Mouse (Mus musculus) kidney, embryonic 14.5 days (tissue): ENCODE data around the gene Ces1h. TPM values are rescaled to one million over a fixed set of nuclear protein-coding genes. Genes with fewer than 3 reads are reported as not detected.
"Not testable (repeated sequence)": the region's sequence is repeated elsewhere in the genome, so short reads cannot be mapped to it uniquely, and the experiment has no call there.

Experiments used
- ATAC-seq: fragments of 200-750 bp; cut with Nextera tagmentation; 2 replicates; pipeline ENCODE4 v1.8.0; 2017; ENCODE audit warnings: moderate number of reproducible peaks, mild to moderate bottlenecking, moderate TSS enrichment, moderate library complexity; ENCODE audit not compliant: low FRiP score, low TSS enrichment
- H3K27ac ChIP-seq: fragments of 300-500 bp; sonication (generic); 2 replicates; pipeline ENCODE4 v1.5.1; 2014; ENCODE audit warnings: low read depth, mild to moderate bottlenecking, low read length, moderate library complexity, mixed read lengths
- H3K27me3 ChIP-seq: fragments of 300-500 bp; sonication (generic); 2 replicates; pipeline ENCODE4 v1.6.1; 2014; ENCODE audit warnings: mild to moderate bottlenecking, low read length; ENCODE audit not compliant: control insufficient read depth, insufficient read depth
- H3K36me3 ChIP-seq: fragments of 300-500 bp; sonication (generic); 2 replicates; pipeline ENCODE4 v1.6.1; 2014; ENCODE audit warnings: low read length, mixed read lengths; ENCODE audit not compliant: control insufficient read depth, insufficient read depth
- H3K4me1 ChIP-seq: fragments of 300-500 bp; sonication (generic); 2 replicates; pipeline ENCODE4 v1.6.1; 2014; ENCODE audit warnings: low read length, mixed read lengths; ENCODE audit not compliant: control insufficient read depth, insufficient read depth
- H3K4me2 ChIP-seq: fragments of 300-500 bp; sonication (generic); replicated peaks from 2 replicates; pipeline ENCODE4 v1.6.1; 2014; ENCODE audit warnings: low read depth, mild to moderate bottlenecking, low read length
- H3K4me3 ChIP-seq: fragments of 300-500 bp; sonication (generic); 2 replicates; pipeline ENCODE4 v1.5.1; 2014; ENCODE audit warnings: mild to moderate bottlenecking, low read length
- H3K9ac ChIP-seq: fragments of 300-500 bp; sonication (generic); 2 replicates; pipeline ENCODE4 v1.6.1; 2014; ENCODE audit warnings: low read depth, mild to moderate bottlenecking, low read length, moderate library complexity
- H3K9me3 ChIP-seq: fragments of 300-500 bp; sonication (generic); 2 replicates; pipeline ENCODE4 v1.6.1; 2016; ENCODE audit warnings: low read length; ENCODE audit not compliant: control insufficient read depth
- WGBS: fragments of 180-500 bp; shearing (Covaris S2); extraction: QIAGEN DNeasy Blood & Tissue Kit; methylation state at CpG from one replicate; pipeline ENCODE4 v1.1.7; 2014; 5-methylcytosine and 5-hydroxymethylcytosine counted together
- polyA plus RNA-seq: library from polyadenylated mRNA; unstranded; fragments of >200 nt; fragmentation: Nextera tagmentation; extraction: Ambion mirVana; gene quantifications from 2 replicates; pipeline ENCODE4 v1.2.1, GENCODE M21; 2014

The Ces1h gene
- polyA plus RNA-seq = not detected in 2 replicates

DNA sequence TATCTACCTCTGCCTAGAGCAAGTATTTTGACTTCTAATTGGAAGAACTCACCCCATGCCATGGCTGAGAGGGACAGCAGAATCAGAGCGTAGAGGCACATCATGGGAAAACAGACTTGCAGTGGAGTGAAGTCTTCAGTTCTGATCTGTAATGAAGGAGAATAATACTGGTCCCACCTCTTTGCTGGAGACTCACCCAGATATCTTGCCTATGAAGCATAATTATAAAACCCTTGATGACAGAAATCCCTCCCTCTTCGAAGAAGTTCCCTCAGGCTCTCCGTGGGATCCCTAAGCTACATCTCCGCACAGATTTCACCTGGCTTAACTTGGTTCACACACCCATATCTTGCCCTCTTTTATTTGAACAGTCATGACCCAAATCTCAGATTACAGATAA lies at the start of gene Ces1h:
Ces1h (minus strand) TSS at position 101 of the 400 bp plus-strand sequence.
- Histone ChIP-seq H3K9me3 (no peaks in the 10 kb centered on the region), H3K36me3 (no peaks in the 10 kb centered on the region), H3K4me2 (no peak within 1 kb of the TSS), H3K27me3 (no peaks in the 10 kb centered on the region), H3K27ac (no peak within 1 kb of the TSS), H3K4me1 (no peaks in the 10 kb centered on the region), H3K4me3 (no peak within 1 kb of the TSS), H3K9ac (no peak within 1 kb of the TSS)
- 80% methylated on average over 4 of the region's 4 CpGs for WGBS
- ATAC-seq = no peak

DNA sequence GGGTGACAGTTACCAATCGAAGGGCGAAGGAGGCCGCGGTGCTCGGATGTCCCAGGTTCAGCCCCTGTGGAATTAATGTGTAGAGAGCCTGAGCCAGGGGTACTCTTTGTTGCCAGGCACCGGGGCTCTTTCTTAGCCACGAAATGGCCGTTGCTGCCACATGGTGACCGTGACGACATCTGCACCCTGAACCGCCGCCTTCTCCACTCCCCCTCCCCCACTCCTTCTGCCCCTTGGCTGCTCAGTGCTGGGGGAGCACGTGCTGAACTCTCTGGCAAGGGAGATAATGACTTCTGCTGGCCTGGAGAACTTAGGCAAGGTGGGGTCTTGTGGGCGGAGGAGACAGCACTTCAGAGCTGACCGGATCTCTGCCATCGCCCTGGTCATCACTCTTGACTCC lies 47.7 kb upstream of the Ces1h start:
- ATAC-seq = no peak
- Histone ChIP-seq H3K9ac (no peak overlapping the region), H3K4me3 (no peak overlapping the region), H3K4me1 (no peaks in the 10 kb centered on the region), H3K4me2 (no peak overlapping the region), H3K27me3 (no peaks in the 10 kb centered on the region), H3K9me3 (no peaks in the 10 kb centered on the region), H3K27ac (no peak overlapping the region), H3K36me3 (no peaks in the 10 kb centered on the region)
- 89% methylated on average over 16 of the region's 16 CpGs for WGBS

DNA sequence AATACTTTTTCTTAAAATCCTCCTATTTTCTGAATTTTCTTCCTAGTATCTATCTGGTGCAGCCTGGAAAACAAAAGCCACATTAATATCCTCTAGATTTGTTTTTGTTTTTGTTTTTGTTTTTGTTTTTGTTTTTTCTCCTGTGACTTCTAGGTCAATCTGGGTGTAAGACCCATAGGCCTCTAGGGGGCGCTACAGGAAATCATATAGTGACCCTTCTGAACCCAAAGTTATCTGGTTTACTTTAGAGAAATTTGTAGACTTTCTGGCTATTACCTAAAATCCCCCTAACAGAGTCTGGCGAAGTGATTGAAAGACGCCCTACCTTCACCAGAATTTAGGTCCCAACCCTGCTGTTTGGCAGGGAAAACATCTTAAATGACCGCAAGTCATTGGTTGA lies 35.9 kb upstream of the Ces1h start:
- no peaks in the 10 kb centered on the region for H3K27me3 ChIP-seq
- no peak overlapping the region for H3K4me2 ChIP-seq
- H3K9me3 ChIP-seq = no peaks in the 10 kb centered on the region
- no peaks in the 10 kb centered on the region for H3K36me3 ChIP-seq
- 69% methylated on average over 4 of the region's 4 CpGs for WGBS
- no peaks in the 10 kb centered on the region for H3K4me1 ChIP-seq
- ATAC-seq = no peak
- no peak overlapping the region for H3K9ac ChIP-seq
- no peak overlapping the region for H3K4me3 ChIP-seq
- H3K27ac ChIP-seq = no peak overlapping the region

DNA sequence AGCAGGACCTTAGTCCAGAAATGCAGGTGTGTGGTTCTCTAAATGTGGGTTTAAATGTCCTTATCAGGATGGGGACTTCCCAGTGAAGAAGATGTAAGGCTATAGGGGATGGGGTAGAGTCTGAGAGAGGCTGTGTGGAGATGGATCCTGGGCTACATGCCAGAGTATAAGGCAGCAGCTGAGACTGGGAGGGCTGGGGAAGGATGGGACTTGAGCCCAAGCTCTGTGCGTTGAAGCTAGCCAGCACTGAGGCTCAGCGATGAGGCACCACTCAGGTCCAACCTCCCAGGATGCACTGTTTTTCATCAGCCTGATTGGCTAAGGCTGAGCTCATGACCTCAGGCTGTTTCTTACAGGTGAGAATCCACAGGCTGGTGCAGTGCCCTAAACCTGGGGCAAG lies 29.3 kb upstream of the Ces1h start:
- H3K27ac ChIP-seq = no peak overlapping the region
- no peaks in the 10 kb centered on the region for H3K4me1 ChIP-seq
- no peaks in the 10 kb centered on the region for H3K9me3 ChIP-seq
- H3K4me3 ChIP-seq = no peak overlapping the region
- ATAC-seq = no peak
- WGBS = 87% methylated on average over 2 of the region's 2 CpGs
- H3K9ac ChIP-seq = no peak overlapping the region
- H3K4me2 ChIP-seq = no peak overlapping the region
- H3K27me3 ChIP-seq = no peaks in the 10 kb centered on the region
- H3K36me3 ChIP-seq = no peaks in the 10 kb centered on the region

DNA sequence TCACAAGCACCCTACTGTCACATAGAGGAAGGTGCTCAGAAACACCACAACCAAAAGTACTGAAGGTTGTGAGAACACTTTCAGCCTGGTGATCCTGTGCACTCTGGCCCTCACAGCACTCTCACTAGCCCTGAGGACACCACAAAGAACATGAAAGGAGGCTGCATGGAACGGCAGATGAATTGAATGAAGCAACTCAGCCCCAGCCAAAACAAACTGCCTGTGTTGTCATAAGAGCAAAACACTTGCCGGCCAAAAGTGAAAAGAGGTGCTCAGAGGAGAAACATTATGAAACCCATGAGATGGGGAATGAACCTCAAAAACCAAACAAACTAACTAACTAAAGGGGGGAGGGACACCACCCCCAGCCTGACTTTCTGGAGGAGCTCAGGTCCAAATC lies 20.2 kb upstream of the Ces1h start:
- WGBS = 70% methylated on average over 2 of the region's 2 CpGs

DNA sequence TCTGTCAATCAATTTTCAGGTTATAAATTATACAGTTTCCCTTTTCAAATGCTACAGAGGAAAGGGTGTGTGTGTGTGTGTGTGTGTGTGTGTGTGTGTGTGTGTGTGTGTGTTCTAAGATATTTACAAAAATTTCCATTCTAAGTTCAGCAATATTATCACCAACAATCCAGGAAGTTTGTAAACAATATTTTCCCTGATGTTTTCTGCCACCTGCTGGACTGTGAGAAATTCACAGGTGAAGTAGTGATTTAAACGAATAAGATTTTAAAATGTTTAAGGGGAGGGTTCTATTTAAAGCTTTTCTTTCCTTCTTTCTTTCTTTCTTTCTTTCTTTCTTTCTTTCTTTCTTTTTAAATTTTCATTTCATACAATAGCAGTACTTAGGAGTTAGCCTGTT lies 18.5 kb upstream of the Ces1h start:
- no peaks in the 10 kb centered on the region for H3K36me3 ChIP-seq
- no peaks in the 10 kb centered on the region for H3K9me3 ChIP-seq
- H3K4me2 ChIP-seq = no peak overlapping the region
- H3K4me1 ChIP-seq = no peaks in the 10 kb centered on the region
- no peak overlapping the region for H3K9ac ChIP-seq
- no peaks in the 10 kb centered on the region for H3K27me3 ChIP-seq
- no peak for ATAC-seq
- H3K4me3 ChIP-seq = no peak overlapping the region
- 37% methylated on average over 1 of the region's 1 CpGs for WGBS
- H3K27ac ChIP-seq = no peak overlapping the region

More for the DNA sequence above, 20.2 kb upstream of the Ces1h start:
- H3K4me2 ChIP-seq = no peak overlapping the region
- H3K4me1 ChIP-seq = no peaks in the 10 kb centered on the region
- no peak overlapping the region for H3K27ac ChIP-seq
- H3K9me3 ChIP-seq = no peaks in the 10 kb centered on the region
- no peaks in the 10 kb centered on the region for H3K36me3 ChIP-seq
- no peaks in the 10 kb centered on the region for H3K27me3 ChIP-seq
- H3K4me3 ChIP-seq = no peak overlapping the region
- ATAC-seq = no peak
- no peak overlapping the region for H3K9ac ChIP-seq

DNA sequence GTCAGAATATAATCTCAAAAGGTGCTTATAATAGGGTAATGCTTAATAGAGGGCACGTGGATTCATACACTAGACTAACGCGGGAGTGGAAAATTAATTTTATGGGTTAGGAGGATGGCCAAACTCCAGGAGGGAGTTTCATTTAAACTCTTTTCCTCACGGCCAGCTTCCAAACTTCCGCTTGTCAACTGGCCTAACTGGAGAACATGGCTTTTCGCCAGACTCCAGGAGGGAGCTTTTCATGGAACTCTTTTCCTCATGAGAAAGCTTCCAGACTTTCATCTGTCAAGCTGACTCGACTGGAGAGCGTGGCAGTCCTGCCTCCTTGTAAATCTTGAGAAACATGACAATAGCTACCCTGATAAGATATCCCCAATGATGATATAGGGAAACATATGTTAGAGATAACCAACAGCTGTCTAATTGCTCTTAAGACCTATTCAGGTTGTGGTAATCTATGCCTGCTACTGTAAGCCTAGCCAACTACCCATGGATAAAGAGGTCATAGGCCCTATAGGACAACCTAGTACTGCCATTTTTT lies 14.6 kb upstream of the Ces1h start:
- not testable (repeated sequence) for H3K4me2 ChIP-seq, H3K27me3 ChIP-seq, H3K36me3 ChIP-seq, H3K4me3 ChIP-seq, ATAC-seq, H3K9me3 ChIP-seq, H3K27ac ChIP-seq, H3K4me1 ChIP-seq, H3K9ac ChIP-seq
- WGBS = 43% methylated on average over 8 of the region's 8 CpGs

DNA sequence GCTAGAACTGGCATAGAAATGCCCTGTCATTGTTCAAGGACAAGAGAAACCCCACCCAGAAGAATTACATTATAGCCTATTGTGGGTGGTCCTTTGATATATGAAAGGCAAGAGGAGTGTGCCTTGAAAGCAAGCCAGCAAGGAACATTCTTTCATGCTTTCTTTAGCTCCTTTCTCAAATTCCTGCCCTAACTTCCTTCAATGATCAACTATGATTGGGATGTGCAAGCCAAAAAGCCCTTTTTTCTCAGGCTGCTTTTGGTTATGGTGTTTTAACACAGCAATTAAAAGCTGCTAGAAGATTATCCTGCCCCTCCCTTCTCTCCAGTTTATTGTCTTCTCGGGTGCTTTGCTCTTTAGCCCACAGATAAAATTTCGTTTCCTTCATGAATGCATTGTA lies 10.0 kb downstream of the Ces1h start:
- ATAC-seq = no peak
- H3K36me3 ChIP-seq = no peaks in the 10 kb centered on the region

DNA sequence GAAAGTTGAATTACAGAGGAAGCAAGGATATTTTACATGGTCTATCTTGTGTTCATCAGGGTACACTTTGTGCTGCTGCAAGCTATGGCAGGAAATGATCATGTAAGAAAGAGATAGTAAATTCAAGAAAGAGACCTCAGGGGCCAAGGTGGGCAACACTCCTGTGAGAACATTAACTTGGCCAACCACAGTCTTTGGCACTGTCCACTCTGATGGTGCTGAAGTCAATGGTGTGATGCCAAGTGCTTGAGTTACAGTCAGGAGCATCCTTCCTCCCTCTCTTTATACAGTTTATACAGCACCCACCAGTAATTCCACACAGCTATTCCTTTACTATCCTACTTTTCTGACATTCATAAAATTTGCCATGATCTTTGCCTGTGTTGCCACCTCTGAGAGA lies 19.4 kb downstream of the Ces1h start:
- Histone ChIP-seq H3K4me2 (no peak overlapping the region), H3K4me3 (no peak overlapping the region), H3K9ac (no peak overlapping the region), H3K27ac (no peak overlapping the region), H3K27me3 (no peaks in the 10 kb centered on the region), H3K36me3 (no peaks in the 10 kb centered on the region), H3K9me3 (no peaks in the 10 kb centered on the region), H3K4me1 (no peaks in the 10 kb centered on the region)
- ATAC-seq = no peak

More for the DNA sequence above, 10.0 kb downstream of the Ces1h start:
- no peaks in the 10 kb centered on the region for H3K4me1 ChIP-seq
- H3K27ac ChIP-seq = no peak overlapping the region
- H3K27me3 ChIP-seq = no peaks in the 10 kb centered on the region
- H3K4me2 ChIP-seq = no peak overlapping the region
- no peaks in the 10 kb centered on the region for H3K9me3 ChIP-seq
- H3K9ac ChIP-seq = no peak overlapping the region
- 20% methylated on average over 2 of the region's 2 CpGs for WGBS
- no peak overlapping the region for H3K4me3 ChIP-seq
